Mouse (Mus musculus): ENCODE data around the gene Supt16. TPM values are rescaled to one million over a fixed set of nuclear protein-coding genes. Genes with fewer than 3 reads are reported as not detected.

Supt16 gene
- total RNA-seq (2021) = 10 to 100 TPM; 22.9 to 30.3 TPM
- long read RNA-seq, experiment 1, full-length matches to known transcripts = 4 of 6 reads
- long read RNA-seq, experiment 1, partial matches to known transcripts = 1 of 6 reads
- long read RNA-seq, experiment 1, other reads (novel, unspliced or antisense) = 1 of 6 reads
- long read RNA-seq, experiment 2, full-length matches to known transcripts = 6 of 7 reads
- long read RNA-seq, experiment 2, partial matches to known transcripts = 0 of 7 reads
- long read RNA-seq, experiment 2, other reads (novel, unspliced or antisense) = 1 of 7 reads

DNA sequence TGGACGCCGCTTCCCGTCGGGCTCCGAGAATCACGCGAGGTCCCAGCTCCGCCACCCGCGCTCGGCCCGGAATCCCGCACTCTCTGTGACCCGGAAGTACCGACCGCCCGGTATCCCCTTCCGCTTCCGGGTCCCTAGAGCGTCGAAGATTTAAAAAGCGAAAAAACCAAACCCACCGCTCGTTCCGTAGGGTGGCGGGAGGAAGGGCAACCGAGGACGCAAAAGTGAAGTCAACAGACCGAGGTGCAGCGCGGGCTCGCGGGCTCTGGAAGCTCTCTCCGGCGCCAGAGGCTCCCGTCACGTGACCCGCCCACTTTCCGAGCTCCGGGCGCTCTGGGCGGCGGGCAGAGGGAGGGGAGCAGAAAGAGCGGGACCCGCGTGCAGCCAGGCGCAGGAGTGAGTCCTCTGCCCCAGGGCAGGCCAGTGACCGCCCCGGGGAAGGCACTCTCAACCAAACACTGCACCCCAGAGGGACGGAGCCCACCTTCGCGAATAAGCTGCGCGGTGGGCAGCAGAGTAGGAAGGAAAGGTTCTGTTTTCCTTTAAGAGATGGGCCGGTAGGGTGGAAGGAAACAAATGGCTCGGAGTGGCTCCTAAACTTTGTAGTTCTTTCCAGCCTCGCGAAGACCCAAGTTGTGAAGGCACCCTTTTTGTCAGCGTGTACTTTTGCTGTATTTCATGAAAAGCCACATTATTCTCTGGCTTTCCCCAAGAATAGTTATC, at the start of gene Supt16:
Supt16 (minus strand) TSS at position 261 of the 723 bp plus-strand sequence.
- peak; percentile 81 for DNase-seq

DNA sequence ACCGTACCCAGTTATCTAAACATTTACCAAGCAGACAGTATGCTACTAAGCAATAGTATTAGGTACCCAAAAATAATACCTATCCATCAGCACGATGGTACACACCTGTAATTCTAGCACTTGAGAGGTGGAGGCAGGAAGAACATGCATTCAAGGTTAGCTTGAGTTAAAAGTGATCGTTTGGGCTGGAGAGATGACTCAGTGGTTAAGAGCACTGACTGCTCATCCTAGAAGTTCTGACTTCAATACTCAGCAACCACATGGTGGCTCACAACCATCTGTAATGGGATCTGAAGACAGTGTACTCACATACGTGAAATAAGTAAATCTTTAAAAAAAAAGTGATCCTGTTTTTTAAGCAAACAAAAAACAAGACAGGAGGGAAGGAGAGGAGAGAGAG, 48.9 kb upstream of the Supt16 start:
- DNase-seq = no peak

DNA sequence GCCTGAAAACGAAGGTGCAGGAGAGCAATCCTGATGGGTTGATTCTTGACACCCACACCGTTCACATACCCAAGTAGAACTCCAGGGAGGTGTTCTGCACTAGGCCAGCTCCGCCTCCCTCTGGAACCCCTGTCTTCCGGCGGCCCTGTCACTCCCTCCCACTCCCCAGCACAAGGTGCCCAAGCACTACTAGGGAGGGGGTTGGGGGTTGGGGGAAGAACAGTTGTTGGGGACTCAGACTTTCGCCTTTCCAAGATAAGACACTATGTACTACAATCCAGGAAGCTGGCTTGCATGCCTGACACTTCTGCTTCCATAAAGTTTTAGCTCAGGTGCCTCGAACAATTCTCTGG, 47.5 kb upstream of the Supt16 start:
- no peak for DNase-seq

DNA sequence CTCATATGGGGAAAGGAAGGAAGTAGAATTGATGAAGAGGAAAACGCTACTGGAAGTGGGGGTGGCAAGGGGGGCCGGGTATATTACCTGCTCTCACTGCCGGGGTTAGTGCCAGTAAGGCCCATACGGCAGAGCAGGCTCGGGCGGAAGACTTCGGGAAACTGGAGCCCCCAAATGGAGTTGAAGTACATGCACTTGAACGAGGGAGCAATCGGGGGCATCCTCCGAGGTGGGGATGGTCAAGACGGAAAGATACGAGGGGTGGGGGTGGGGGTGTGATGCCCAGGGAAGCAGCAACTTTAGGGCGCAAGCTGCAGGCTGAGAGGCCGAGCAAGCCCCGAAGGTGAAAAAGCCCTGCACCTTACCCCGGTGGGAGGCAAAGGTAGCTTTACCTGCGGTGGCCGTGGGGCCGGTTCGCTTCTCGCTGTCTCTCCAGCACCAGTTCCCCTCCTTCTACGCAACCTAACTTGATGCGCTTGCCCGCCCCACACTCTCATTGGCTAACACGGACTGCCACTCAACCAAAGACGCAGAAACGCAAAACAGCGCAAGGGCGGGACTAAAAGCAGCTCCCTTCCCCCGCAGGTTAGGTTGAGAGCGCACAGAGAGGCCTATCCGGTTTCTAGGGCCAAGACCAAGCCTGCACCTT, 46.9 kb upstream of the Supt16 start:
- peak; percentile 97 for DNase-seq

DNA sequence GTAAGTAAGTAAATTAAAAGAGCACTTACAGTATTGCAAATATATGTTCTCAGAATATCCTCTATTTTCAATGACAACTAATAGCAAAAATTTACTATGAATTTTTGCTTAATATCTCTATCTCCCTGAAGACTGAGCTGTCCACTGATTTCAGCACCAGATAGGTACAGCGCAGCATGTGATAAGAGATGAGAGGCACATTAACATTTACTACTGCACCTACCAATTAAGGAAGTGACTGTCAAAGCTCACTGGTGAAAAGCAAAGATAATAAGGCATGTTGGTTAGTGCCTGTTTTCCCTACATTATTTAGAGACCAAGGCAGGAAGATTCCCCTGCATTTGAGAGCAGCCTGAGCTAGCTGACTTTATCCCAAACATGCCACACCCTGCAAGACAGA, 39.0 kb upstream of the Supt16 start:
- DNase-seq = no peak

DNA sequence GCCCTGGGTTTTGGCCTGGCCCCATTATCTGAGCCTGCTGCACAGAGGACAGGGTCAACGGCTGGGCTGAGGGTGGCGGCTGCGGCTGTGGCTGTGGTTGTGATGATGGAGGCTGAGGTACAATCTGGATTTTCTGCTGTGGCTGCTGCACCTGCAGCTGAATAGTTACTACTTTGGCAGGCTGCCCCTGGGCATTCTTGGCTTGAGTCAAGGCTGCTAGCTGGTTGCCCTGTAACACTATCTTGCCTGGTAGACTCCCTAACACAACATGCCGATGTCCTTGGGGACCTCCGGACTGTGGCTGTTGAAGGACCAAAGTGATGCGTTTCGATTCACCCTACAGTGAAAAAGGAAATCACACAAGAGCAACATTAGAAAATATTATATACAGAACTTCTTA, 37.9 kb upstream of the Supt16 start:
- peak; percentile 38 for DNase-seq

DNA sequence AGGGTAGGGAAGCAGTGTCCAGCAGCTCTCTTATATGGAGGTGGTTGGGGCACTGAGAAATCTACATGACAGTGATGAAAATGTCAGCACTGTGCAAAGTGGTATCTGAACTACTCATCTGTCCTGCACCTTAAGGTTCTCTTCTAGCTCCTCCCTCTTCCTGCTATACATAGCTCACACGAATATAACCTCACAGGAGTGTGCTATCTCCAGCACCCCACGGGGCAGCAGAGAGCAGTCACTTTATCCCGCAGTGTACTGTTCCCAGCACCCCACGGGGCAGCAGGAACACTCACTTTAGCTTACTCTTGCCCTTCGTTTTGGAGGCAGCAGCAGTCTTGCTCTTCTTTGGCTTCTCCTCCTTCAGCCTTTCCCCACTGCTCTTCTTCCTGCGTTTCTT, 35.0 kb upstream of the Supt16 start:
- DNase-seq = no peak

DNA sequence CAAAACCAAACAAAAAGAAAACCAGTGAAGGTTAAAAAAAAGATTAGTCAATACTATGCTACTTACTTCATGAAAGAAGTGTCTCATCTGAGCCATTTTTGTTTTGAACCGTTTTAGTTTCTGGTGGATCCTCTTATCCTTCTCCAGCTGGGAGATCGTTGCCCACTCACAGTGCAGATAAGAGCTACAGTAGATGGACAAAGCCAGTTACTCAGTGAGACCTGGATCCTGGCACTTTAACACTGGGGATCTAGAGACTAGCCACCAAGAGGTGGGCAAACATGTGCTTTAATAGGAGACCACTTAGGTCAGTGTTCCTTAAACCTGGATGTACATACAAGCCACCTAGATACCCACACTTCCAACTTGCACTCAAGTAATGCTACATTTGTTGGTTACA, 28.8 kb upstream of the Supt16 start:
- DNase-seq = no peak

DNA sequence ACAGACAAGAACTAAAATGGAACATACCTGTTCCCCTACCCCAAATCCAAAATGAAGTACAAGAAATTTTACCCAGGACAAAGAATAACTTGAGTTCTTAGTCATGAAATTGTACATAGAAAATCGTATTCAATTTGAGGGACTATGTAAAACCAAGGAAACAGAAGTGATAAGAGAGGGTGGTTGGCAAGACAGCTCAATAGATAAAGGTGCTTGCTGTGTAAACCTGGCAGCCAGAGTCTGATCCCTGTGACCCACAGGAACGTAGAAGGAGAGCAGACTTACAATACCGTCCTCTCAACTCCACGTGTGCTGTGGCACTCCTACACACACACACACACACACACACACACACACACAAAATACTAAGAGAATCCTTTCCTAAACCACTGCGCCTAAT, 20.0 kb upstream of the Supt16 start:
- DNase-seq = no peak

DNA sequence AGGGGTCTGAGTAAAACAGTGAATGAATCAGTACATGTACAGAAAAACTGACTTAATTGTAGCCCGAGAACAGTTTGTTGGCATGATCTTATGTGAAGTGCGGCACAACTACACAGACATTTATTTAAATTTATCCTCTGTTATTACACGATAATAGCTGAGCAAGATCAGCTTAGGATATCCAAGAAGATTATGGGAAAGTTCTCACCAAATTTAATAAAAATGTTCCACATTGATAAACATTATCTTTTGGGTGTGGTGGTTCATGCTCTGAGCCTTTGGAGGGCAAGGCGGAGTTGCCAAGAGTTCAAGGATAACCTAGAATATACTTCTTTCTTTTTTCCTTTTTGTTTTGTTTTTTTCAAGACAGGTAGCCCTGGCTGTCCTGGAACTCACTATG, 2.2 kb upstream of the Supt16 start:
- no peak for DNase-seq

DNA sequence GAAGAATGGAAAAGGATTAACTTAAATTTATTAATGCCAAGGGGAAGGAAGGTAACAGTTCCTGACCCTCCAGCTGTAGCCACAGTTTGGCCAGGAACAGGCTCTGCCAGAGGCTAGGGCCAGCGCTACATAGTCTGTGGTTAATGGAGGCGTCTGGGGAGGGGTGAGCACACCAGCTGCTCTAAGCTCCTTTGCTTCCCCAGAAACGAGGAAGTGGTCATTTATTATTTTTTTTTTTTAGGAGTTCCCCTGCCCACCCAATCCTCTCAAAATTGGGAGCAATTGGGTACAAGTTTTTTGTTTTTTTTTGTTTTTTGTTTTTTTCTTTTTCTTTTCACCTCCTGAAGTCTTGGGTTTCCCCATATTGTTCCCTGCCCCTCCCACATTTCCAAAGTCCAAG, 925 bp upstream of the Supt16 start:
- DNase-seq = no peak

DNA sequence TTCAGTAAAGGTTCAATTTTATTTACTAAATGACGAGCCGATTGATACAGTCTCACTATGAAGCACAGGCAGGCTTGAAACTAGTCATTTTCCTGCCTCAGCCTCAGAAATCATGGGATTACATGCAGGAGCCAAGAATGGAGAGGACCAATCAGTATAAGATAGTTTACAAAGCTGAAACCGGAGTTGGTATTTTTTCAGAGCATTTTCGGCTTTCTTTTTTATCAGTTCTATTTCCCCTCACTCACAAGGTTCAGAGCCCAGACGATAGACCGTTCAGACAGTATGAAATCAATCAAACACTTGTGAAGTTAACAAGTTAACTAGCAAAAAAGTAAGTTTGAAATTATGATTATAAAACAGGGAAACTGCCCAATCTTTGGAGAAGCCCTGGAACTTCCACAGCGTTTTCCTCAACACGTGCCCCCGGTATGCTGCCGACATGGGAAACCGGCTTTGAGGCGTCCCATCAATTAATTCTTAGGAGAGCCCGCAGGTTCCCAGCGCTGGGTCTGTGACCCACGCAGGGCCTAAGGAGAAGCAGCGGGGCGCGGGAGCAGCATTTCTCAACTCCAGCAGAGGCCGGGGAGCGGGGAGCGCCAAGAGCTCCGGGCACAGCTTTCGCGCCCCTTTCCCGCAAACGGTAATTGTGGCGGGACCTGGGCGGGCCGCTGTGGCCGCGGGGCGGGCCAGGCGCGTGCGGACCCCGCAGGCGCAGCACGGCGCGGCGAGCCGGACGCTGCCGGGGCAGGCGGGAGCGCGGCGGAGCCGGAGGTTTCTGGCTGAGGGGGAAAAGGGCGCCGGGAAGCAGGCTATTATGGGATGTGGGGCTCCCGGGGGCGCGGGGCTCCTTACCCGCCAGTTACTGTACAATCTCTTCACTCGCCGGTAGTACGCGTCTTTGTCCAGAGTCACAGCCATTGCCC, 723 bp downstream of the Supt16 start:
- DNase-seq = no peak

DNA sequence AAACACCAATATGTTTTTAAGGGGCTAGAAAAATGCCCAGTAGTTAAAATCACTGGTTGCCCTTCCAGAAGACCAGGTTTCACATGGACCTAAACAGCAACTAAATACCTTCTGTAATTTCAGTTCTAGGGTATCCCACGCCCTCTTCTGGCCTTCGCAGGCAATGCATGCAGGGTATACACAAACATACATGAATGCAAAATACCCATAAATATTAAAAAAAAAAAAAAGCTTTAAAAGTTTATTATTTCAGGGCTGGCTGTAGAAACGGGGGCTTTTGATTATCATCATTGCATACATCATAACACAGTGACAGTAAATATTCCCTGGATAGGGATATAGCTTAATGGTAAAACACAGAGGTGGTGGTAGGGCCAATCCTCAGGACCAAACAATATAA, 1.5 kb downstream of the Supt16 start:
- peak; percentile 29 for DNase-seq

DNA sequence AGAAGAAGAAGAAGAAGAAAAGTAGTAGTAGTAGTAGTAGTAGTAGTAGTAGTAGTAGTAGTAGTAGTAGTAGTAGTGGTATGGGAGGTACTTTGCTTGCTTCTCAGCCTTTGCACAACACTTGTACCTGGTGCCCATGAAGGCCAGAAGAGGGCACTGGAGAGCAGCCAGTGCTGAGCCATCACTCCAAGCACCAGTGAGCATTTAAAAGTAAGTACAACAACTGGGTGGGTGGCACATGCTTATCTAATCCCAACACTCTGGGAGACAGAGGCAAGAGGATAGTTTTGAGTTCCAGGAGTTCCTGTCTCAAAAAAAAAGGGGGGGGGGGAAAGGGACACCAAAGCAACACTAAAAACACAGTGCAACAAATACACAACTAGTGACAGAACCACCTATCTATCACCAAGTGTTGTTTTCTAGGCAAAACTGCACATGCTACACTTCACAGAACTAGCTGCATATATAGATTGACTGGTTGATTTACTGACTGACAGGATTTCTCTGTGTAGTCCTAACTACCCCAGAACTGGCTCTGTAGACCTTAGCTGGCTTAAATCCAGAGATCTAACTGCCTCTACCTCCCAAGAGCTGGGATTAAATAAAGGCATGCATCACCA, 6.4 kb downstream of the Supt16 start:
- peak; percentile 12 for DNase-seq

DNA sequence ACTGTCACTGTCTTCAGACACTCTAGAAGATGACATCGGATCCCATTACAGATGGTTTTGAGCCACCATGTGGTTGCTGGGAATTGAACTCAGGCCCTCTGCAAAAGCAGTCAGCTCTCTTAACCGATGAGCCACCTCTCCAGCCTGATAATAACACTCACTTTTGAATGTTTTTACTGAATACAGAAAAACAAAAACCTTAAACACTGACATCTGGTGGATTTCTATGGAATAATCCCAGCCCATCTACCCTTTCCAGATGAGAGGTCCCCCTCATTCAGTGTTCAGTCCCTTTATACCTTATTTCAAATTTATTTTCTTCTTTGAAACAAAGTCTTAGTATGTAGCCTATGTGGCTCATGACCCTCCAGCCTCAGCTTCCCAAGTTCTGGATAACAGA, 7.7 kb downstream of the Supt16 start:
- no peak for DNase-seq

DNA sequence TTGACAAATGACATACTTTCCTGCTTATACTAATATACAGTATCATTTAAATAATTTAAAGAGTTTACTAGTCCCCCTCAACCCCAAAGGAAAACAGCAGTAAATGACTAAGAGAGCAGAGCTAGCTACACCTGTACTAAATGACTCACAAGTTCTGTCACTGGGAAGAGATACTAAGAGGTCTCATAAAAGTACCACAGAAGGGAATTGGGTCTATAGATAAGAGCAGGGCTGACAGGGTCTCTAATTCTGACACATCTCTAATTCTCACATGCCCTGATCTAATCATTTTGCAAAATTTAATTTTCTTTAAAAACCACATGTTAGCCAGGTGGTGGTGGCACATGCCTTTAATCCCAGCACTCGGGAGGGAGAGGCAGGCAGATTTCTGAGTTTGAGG, 8.4 kb downstream of the Supt16 start:
- DNase-seq = no peak

DNA sequence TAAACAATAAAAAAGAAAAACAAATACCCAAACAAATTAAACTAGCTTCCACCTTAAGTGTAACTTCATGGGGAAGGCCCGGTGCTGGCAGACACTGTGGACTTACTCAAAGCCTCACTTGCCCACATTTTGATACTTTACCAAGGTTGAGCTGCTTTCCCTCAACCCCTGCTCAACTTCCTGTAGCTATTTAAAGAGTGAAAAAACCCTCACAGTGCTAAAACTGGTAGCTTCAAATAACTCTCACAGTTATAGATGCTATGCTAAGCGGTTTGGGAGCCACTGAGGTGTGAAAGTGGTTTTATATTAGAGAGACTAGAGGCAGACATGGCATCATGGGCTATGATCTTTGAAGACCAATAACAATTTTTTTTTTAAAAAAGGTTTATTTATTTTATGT, 30.6 kb downstream of the Supt16 start:
- no peak for DNase-seq

DNA sequence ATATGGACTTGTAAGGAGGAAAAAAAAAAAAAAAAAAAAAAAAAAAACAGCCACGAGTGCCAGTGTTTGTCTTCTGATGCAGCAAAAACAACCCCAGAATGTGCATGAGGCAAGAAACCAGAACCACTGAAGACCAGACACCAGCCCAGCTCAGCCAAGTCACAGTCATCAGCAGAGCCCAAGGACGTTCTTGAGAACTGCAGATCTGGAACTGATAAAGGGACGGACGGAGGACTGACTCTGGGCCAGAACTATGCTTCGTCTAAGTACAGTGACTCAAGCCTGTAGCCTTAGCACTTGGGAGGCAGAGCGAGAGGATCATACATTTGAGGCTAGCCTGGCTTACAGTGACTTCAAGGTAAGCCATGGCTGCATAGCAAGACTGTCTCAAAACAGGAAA, 36.3 kb downstream of the Supt16 start:
- no peak for DNase-seq

DNA sequence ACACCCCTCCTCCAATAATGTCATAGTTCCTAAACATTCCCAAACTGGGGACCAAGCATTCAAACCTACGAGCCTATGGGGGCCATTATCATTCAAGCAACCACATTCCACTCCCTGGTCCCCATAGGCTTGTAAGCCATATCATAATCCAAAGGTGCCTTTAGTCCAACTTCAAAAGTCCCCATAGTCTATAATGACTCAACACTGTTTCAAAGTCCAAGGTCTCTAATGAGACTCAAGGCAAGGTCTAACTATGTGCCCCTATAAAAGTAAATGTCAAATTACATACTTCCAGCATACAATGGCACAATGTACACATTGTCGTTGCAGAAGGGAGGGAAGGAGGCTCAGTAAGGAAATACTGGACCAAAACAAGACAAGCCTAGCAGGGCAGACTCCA, 42.2 kb downstream of the Supt16 start:
- DNase-seq = no peak

DNA sequence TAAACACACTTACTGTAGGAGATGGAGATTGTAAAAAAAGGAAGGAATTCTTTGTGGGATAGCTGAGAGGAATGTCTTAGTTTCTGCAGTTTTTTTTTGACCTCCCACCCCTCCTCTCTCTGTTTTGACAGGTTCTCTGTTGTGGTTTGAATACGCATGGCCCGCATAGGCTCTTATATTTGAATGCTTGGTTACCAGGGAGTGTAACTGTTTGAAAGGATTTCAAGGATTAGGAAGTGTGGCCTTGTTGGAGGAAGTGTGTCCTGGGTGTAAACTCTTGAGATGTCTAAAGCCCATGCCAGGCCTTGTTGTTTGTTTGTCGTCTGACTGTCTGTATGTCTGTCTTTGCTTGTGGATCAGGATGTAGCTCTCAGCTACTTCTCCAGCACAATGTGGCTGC, 44.6 kb downstream of the Supt16 start:
- no peak for DNase-seq

DNA sequence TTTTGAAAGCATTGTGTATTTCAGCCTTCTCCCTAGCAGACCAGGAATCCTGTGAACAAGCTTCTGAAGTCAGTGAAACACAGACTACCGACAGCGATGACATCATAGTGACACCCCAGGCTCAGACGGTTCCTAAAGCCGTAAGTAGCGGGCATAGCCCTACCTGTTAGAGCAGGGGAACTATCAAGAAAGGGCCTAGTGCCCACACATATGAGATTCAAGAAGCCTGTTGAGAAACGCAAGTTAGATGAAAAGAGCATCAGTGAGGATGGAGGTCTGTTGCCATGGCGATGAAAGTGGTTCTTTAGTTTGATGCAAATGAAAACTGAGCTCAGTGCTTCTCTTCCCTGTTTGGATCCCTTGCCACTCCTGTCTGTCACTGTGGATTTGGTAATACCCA, 45.0 kb downstream of the Supt16 start:
- DNase-seq = no peak

DNA sequence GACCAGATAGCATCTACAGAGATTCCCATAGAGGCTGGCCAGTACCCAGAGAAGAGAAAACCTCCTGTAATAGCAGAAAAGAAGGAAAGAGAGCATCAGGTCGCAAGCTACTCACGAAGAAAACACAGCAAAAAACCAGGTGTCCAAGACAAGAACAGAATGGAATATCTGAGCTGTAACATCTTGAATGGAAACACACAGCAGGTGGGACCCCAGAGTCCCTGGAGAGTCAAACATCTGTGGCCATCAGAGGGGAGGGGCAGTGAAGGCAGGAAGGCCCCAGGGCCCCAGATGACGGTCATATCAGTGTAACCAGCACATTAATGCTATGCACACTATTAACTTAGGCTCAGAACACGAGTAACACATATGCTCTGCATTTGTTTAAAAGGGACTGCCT, 47.3 kb downstream of the Supt16 start:
- DNase-seq = no peak

Measured in gastrocnemius, postnatal 10 days (tissue).